Mouse (Mus musculus): ENCODE data around the gene Tmem232.
"Not testable (repeated sequence)": the region's sequence is repeated elsewhere in the genome, so short reads cannot be mapped to it uniquely, and the experiment has no call there.

Gene Tmem232

DNA sequence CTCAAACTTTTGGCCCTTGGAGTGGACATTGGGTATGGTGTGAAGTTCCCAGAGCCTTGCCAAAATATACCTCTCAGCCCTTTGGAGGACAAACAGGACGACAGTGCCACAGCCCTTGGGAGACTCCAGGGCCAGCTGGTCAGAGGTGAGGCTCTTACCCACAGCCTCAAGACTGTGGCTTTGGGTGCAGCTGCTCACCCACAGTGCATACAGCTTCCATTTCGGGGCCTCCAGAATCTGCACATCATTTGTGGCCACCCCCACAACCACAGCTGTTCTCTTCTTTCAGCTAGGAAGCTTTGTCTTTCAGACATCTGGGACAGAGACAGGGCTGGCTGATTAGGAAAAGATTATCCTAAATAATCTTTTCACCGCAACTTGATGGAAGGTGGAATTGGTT is 27.1 kb downstream of the Tmem232 start:
- no peak for DNase-seq

DNA sequence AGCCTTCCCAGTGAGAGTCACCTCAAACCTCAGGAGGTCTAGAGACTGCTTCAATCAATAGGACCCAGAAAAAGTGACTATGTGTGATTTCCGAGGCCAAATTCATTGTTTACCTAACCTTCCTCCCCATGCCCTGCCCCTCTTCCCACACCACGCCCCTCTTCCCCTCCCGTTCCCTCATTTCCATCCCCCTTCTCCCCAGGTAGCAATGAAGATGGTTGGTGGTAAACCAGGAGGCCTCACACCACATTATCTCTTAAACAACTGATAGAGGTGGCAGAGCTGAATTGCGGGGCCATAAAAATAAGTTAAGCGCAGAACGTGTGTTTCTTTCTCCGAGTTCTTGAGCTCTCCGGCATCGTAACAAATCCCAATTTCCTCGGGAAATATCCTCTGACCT is 55.9 kb downstream of the Tmem232 start:
- DNase-seq = no peak

DNA sequence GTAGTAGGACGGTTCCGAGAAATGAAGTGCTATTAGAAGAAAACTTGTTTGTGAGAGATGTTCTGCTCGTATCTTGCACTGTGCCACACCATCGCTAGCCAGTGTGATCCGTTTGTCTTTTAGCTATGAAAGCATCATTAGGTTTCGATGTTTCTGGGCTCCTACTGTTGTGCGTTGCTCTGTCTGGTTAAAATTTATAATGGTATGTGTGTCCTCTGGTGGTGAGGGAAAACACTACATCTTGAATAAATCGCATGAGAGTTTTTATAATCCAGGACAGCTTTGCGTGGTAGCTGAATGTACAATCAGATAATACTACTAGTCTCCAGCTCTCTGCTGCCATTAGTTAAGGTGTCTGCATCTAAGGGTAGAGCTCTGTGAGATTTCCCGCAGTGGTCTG is 63.8 kb downstream of the Tmem232 start:
- DNase-seq = no peak

DNA sequence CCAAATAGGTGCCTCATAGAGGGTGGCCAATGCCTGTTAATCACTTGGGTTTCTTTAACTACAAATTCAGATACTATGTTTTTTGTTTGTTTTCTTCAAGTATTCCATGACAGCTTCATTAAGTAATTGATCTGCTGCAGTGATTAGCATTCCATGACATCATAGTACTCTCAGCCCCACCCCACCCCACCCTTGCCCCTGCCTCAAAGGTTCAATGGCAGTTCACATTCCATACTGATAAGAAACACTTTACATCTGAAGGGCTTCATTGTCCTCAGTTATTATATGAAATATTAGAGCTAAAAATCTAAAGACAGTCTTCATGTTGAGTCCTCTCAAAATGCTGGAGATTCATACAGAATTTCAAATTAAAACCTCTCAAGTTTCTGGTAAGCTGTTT is 89.8 kb downstream of the Tmem232 start:
- no peak for DNase-seq

DNA sequence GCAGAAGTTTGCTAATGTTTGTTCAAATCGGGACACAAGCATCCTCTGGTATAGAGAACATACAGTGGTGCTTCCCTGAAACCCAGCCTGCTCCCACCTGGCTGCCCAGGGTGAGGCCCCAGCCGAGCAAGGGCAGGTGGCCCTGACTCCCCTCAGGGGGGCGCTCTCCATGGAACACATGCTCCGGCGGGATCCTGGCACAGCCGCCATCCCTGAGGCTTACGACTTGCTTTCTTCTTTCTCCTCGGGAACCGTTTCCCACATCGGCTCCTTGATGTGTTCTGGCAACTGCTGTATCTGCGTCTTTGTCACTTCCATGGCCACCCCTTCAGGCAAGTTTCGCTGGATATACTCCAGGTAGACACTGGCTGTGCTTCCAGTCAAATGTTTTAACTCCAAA is 102.7 kb downstream of the Tmem232 start:
- not testable (repeated sequence) for DNase-seq

DNA sequence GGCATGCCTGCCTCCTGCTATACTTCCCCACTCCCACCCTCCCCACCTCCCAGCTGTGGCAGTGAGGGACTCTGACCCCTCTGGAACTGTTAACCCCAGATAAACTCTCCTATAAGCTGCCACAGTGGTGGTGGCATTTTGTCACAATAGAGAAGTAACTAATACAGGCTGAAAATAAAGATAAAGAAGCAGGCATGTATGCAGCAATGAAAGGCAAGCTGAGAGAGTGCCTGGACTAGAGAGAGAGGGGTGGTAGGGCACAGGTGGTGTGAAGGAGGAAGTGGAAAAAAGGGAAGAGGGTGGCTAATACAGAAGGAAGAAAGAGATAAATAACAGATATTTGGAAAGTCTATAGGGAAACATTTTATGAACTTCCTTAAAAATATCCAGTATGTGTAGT is 121.5 kb downstream of the Tmem232 start:
- no peak for DNase-seq

DNA sequence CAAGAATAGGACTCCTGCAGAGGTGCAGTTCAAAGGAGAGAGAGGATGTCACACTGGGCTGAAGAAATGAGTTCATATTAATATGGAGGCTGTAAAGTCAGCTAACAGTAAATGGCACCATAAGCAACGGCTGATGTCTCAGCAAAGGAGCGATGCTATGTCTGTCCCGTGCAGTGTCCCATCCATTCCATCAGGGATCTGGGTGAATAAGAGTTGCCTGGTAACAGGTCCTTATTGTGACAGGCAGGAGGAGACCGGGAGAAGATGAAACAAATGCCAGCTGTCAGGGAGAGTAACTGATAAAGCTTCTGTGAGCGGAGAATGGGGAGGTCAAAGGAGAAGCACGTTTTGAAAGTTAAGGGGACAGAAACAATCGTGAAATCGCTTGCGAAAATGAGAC is 135.3 kb downstream of the Tmem232 start:
- no peak for DNase-seq

DNA sequence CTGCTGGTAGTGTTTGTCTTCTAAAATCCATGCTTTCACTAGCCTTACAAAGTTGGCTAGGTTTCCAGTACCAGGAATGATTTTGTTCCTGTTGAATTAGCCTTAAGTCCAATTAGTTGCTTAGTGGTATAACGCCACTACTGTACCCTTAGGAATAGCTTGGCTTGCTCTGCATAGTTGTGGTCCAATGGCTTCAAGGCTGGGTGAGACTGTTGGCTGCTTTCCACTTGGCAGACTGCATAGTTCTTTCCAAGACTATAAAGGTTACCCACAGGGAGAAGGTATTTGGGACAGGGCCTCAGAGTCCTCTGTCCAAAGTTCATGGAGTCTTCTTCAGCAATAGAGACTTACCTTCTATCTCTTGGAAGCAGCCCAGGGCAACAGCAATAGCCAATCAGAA is 139.7 kb downstream of the Tmem232 start:
- peak; percentile 74 for DNase-seq

DNA sequence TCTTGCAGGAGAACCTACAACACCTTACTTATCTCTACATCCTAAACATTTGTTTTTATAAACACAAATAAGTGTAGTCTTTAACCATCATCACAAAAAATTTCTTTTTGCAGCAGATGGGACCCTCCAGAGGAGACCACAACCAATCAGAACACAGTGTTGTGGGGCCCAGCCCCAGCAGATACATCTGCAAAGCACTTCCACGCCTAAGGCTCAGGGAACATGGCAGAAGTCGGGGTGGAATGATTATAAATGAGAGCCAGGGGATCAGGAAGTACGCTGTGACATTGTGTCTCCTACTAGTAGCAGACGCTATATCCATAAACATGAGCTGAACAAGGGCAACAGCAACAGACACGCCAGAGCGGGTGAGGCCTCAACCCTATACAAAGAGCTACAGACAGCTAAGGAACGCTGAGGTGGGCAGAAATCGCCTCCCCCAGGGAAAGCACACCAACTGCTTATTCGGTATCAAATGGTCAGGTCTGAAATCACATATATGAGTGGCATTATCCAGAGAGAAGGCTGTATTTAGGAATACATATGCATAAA is 156.1 kb downstream of the Tmem232 start:
- no peak for DNase-seq

DNA sequence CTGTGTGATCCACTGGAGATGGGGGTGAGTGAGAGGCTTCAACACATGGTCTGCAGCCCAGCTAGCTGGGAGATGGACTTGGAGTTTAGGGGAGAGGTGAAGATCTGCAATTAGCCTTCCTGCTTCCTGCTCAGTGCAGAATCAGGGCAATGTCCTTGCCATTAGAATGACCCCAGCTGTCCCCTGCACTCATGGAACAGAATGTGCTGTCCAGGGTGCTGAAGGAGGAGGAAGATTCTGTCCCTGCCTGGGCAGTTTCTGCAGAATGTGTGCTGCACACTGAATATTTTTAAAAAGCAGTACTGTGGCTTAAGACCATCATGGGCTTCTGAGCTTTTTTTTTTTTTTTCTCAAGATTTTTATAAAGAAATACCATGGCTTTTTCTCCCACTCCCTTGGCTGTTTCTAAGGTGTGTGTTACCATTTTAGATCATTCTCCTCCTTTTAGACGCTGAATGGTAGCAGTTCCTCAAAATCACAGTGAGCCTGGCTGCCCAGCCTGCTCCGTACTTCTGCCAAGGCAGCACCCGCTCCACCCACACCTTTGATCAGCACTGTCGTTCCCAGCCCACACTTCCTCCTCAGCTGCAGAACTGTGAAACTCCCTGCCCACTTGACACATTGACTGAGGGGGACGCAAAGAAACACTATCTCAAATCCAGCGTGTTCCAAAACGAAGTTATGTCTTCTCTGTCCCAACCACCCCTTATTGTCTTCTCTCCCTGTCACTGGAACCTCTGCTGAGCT is 170.4 kb downstream of the Tmem232 start:
- DNase-seq = peak; percentile 6

DNA sequence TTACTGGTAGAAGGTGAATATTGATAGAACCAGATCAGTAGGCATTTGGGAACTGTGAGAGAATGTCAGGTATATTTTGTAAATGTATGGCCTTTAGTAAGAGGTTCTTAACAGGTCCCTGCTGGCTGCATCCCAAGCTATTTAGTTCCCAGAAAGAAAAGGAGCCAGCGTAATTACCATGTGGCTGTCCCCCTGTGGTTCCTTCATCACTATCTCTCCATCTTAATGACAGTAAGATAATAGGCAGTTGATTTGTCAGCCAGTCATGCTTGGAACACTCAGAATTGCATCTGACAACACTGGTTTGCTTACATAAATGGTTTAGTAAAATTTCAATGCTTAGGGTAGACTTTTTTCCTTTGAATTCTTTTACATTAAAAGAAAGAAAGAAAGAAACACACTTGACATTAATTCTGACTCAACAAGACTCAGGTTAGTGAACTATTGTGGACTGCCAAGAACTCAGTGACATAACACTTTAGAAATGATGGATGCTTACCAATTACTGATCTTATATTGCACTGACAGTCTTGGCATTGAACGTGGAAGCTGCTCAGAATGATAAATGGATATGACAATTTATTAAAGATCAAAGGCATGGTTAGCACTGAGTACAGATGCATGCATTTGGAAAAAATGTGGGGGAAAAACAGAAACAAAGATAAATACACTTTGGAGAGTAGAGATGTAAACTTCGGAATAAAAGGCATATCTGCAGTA is 174.9 kb downstream of the Tmem232 start:
- DNase-seq = no peak

DNA sequence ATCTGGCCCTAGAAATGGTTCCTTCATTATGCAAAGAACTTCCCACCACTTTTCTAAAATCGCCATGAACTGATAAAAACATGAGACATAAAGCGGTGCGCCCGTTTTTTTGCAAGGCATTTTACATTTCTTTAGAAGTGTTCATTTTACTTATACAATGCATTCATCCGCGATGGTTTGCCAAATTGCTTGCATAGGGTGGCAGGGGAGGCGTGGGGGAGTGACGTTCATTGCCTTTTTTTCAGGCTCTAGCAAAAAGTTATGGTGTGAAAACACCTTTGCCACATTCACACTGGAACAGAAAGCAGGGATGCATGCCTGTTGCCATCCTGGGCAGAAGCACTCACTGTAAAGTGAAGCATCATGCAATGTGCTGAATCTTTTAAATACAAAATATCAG is 188.7 kb downstream of the Tmem232 start:
- no peak for DNase-seq

DNA sequence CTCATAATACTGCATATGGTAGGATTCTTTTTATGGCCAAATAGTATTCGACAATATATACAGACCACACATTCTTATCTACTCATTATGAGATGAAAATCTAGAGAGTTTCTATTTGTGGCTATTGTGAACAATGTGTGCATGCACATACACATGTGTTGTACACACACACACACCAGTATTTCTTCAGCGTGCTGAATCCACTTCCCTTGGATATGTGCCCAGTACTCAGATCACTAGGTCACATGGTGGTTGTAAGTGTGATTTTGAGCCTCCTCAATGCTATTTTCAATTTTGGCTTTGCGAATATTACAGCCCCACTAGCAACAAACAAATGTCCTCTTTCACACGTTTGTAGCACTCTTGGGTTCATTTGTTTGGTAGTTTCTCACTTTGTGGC is 200.6 kb downstream of the Tmem232 start:
- no peak for DNase-seq

DNA sequence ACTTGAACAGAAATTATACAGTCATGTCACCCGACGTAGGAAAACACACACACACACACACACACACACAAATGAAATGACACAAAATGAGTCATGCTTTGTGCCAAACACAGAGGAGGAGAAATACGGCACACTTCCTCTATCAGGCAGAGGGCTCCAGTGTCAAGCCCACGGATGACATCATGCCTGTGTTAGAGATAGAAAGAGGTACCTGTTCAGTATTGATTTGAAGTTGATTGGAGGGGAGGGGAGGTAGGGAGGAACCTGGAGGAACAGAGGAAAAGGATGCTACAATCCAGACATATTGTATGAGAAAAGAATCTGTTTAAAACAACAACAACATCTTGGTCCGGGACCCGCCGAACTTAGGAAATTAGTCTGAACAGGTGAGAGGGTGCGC is 209.8 kb downstream of the Tmem232 start:
- DNase-seq = no peak

DNA sequence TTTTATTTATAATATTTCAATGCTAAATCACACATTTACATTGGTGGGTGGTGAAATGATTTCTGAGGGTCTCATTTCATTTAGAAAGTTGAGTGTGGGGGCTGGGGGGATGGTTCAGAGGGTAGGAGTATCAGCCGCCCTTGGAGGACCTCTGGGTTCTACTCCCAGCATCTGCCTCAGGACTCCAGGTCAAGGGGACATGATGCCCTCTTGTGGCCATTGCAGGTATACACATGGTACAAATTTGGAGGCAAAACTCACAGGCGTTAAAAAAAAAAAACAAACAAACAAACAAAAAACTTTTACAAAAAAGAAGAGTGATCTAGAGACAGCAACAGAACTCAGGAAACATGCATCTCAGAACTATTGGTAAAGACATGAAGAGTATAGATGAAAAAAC is 215.3 kb downstream of the Tmem232 start:
- DNase-seq = peak; percentile 36

DNA sequence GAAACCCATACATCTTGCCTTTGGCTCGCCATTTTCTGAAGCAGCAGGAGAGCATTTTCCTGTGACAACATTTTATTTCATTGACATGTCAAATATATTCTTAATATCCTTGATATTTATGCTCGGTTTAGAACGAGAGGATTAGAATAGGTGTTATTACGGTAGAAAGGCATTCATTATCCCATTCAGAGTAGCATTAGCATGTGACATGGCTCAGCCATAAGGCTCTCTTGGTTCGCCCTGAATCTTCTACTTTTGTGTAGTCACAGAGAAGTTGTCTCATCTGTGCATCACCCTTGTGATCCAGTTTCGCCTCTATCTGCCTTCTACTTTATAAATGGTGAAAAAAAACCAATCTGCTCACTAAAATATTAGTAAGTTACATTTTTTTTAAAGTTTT is 220.0 kb downstream of the Tmem232 start:
- no peak for DNase-seq

DNA sequence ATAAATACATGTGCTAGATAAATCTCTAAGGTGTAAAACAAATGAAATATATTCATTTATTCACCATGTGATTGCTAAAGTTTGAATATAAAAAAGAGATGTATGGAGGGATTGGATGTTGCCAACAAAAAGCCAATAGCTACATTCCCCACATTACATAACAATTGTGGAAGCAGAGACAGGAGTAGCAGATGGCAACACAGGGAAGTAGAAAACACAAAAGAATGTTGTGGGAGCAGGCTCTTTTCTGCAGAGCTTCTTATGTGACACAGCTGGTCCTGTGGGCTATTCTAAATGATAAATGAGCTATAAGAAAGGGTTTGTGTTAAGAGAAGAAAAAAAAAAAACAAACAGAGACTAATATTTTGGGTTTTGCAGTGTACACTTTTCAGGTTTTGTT is 240.6 kb downstream of the Tmem232 start:
- DNase-seq = no peak

DNA sequence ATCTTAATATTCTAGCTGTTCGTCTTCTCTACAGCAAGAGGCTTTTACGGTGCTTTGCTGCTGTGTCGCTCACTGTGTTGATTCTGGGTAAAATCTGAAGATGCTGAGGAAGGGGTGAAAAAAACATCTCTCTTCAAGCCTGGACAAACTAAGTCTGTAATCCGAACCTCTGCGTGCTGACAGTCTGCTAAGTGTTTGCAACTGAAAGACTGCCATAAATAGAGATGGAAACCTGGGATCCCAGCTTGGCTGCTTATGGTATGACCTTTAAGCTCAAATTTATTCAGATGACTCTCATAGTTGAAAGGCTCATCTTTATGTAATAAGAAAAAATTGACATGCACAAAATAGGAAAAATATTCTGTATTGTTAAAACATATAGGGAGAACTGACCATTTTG is 242.8 kb downstream of the Tmem232 start:
- DNase-seq = no peak

DNA sequence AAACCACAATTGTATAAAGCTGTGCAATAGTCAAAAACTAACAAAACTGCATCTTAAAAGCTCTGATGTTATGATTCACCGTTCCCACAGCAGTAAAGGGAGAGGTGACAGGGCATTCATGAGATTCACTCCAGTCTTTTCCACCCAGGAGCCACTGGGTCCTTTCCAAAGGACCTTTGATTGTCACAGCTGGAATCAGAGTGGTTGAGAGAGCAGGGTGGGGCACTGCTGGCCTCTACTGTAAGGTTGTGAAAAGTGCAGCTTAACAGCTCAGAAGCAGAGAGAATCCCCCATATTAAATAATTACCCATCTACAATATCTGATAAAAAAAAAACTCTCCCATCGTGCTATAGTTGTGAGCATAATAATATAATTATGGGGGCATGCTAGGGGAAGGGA is 288.4 kb downstream of the Tmem232 start:
- DNase-seq = no peak

DNA sequence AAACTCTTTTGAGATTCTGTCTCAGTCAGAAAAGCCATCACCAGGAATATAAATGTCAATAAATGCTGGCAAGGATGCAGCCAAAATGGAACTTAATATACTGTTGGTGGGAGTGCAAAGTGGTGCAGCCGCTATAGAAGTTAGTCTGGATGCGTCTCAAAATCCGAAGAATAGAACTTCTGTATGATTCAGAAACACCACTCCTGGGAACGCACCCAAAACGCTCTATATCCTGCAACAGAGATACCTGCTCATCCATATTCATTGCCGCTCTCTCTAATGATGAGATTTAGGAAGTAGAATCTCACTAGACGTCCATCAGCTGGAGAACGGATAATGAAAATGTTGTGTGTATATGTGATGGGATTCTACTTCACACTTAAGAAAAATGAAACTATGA is 290.3 kb downstream of the Tmem232 start:
- DNase-seq = no peak

DNA sequence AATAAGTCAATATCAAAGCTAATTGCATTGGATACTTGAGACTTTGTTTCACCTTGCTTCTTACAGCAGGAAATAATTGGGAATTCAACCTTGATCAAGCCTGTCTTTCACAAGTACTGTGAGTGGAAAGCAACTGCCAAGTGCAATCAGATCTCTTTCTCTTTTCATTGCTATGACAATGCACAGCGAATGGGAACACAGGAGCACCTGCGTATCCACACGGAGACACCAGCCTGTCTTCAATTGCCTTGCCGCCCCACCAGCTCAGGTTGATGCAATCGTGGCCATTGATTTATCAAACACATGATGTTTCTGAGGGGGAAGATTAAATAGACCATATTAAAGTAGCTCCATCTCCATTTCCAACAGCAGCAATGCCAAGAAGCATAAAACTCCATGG is 296.9 kb downstream of the Tmem232 start:
- DNase-seq = no peak

DNA sequence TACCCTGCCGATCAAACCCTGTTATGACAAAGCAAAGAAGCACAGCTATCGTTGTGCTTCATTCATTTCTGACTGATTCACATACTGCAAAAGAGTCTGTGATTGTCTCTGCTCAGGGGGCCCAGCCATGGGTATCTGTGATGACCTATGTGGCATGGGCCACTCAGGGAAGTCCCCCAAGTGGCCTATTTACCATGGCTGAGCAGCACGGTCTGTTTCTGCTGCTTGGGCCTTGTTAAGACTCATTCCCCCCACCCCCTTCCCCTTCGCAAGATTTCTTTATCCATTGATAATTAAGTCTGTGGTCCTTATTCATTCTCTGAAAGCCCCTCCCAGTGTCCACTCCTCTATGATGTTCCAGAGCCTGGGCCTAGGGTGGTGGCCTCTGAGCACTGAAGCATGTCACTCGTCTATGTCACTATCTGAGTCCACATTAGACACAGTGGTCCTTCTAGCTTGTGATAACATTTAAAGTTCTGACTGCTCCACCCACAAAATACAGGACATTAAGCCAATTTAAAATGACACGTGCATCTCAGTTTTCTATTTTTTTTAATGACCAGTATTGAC is 315.1 kb downstream of the Tmem232 start:
- no peak for DNase-seq

DNA sequence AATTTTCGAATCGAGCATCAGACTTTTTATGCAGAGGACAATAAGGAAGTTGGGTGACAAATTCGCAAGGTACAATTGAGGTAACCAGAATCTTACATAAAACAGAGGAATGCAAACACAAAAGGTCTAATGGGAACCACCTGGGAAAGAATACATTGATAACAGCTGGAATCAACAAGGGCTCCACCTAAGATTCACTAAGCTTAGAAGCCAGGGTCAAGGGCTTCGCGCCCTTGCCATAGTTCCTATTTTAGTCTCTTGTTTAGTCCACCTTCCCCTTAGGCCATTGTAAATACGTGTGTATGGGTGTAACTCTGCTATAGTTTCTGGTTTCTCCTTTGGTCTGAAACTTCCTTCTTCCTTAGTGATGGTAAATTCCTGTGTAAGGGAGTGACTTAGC is 318.9 kb downstream of the Tmem232 start:
- DNase-seq = not testable (repeated sequence)
